Mouse (Mus musculus): ENCODE measurements around the gene Psmb7. TPM values are rescaled to one million over a fixed set of nuclear protein-coding genes. Genes with fewer than 3 reads are reported as not detected.

Gene Psmb7
- polyA plus RNA-seq, 1 experiment, result 115 TPM

DNA sequence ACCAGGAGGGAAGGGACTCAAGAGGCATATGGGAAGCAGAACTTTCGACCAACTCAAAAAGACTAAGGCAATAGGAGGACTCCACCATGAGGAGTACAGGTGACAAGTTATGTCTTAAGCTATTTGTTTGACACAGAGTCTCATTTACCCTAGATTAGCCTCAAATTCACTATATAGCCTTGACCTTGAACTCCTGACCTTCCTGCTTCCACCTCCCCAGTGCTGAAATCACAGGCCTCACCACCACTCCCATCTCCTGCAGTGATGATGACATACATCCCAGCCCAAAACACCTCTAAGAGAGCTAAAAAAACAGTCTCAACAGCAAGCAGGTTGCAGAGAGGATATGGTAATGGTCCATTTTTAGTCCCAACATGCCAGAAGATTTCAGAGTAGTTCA is 2.1 kb downstream of the Psmb7 start:
- TF ChIP-seq CTCF (IDR thresholded peaks at IDR 0.05; ENCODE audit: control insufficient read depth, insufficient read depth, insufficient replicate concordance, low read depth, low read length), result no peak
- TF ChIP-seq POLR2A (IDR thresholded peaks at IDR 0.05; ENCODE audit: control insufficient read depth, low read depth, low read length), result no peak
- peaks cover 3% of the 10 kb centered on the region; the same call in 1 of the 2 replicates for H3K4me1 ChIP-seq (ENCODE audit: control insufficient read depth, insufficient read depth, low read length)
- H3K27me3 ChIP-seq (ENCODE audit: control insufficient read depth, insufficient read depth, low read length), result no peaks in the 10 kb centered on the region
- no peak overlapping the region for H3K27ac ChIP-seq (ENCODE audit: control insufficient read depth, insufficient read depth, low read depth, low read length)
- H3K36me3 ChIP-seq (ENCODE audit: control insufficient read depth, insufficient read depth, low read length), result no peaks in the 10 kb centered on the region; the same call in 1 of the 2 replicates
- no peak overlapping the region for H3K4me3 ChIP-seq (ENCODE audit: control insufficient read depth, low read depth, low read length)

- Histone ChIP-seq H3K4me1 (ENCODE audit: control insufficient read depth, insufficient read depth, low read length) (no peaks in the 10 kb centered on the region), H3K27me3 (ENCODE audit: control insufficient read depth, insufficient read depth, low read length) (no peaks in the 10 kb centered on the region), H3K36me3 (ENCODE audit: control insufficient read depth, insufficient read depth, low read length) (no peaks in the 10 kb centered on the region; the same call in 1 of the 2 replicates), H3K27ac (ENCODE audit: control insufficient read depth, insufficient read depth, low read depth, low read length) (no peak overlapping the region), H3K4me3 (ENCODE audit: control insufficient read depth, low read depth, low read length) (no peak overlapping the region)
- TF ChIP-seq POLR2A (IDR thresholded peaks at IDR 0.05; ENCODE audit: control insufficient read depth, low read depth, low read length) (no peak), CTCF (IDR thresholded peaks at IDR 0.05; ENCODE audit: control insufficient read depth, insufficient read depth, insufficient replicate concordance, low read depth, low read length) (no peak)
Measured at GRCm38 (mm10) chr2:38637716-38638267, 6.1 kb downstream of the Psmb7 start.

- H3K27me3 ChIP-seq (ENCODE audit: control insufficient read depth, insufficient read depth, low read length), result no peaks in the 10 kb centered on the region
- no peak overlapping the region for H3K27ac ChIP-seq (ENCODE audit: control insufficient read depth, insufficient read depth, low read depth, low read length)
- peaks cover 3% of the 10 kb centered on the region for H3K36me3 ChIP-seq (ENCODE audit: control insufficient read depth, insufficient read depth, low read length)
- H3K4me1 ChIP-seq (ENCODE audit: control insufficient read depth, insufficient read depth, low read length), result no peaks in the 10 kb centered on the region
- no peak overlapping the region for H3K4me3 ChIP-seq (ENCODE audit: control insufficient read depth, low read depth, low read length)
- TF ChIP-seq CTCF (IDR thresholded peaks at IDR 0.05; ENCODE audit: control insufficient read depth, insufficient read depth, insufficient replicate concordance, low read depth, low read length) (no peak), POLR2A (IDR thresholded peaks at IDR 0.05; ENCODE audit: control insufficient read depth, low read depth, low read length) (no peak)
Measured at GRCm38 (mm10) chr2:38630574-38630973, 13.3 kb downstream of the Psmb7 start.

DNA sequence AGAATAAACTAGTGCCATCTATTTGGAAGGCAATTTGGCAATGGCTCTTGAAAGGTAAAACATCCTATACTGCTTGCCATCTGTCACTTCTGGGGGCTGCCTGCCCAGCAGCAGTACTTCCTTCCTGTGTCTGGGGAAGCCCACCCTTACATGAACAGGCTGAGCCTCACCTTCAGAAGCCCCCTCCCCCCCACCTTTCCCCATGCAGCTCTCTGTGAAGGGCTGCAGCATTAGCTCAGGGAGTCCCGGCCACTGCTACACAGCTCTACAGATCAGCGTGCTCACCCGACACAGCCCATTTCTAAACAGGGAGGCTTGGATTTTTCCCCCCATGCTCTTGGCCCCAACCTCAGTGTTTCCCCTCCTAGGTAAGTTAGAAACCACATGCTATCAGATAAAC is 14.4 kb downstream of the Psmb7 start:
- peaks cover 3% of the 10 kb centered on the region for H3K36me3 ChIP-seq (ENCODE audit: control insufficient read depth, insufficient read depth, low read length)
- H3K4me3 ChIP-seq (ENCODE audit: control insufficient read depth, low read depth, low read length), result no peak overlapping the region
- TF ChIP-seq CTCF (IDR thresholded peaks at IDR 0.05; ENCODE audit: control insufficient read depth, insufficient read depth, insufficient replicate concordance, low read depth, low read length), result no peak
- TF ChIP-seq POLR2A (IDR thresholded peaks at IDR 0.05; ENCODE audit: control insufficient read depth, low read depth, low read length), result no peak
- no peaks in the 10 kb centered on the region for H3K4me1 ChIP-seq (ENCODE audit: control insufficient read depth, insufficient read depth, low read length)
- H3K27me3 ChIP-seq (ENCODE audit: control insufficient read depth, insufficient read depth, low read length), result no peaks in the 10 kb centered on the region
- H3K27ac ChIP-seq (ENCODE audit: control insufficient read depth, insufficient read depth, low read depth, low read length), result no peak overlapping the region

GRCm38 (mm10) chr2:38628801-38629200 is 15.1 kb downstream of the Psmb7 start:
- no peaks in the 10 kb centered on the region for H3K4me1 ChIP-seq (ENCODE audit: control insufficient read depth, insufficient read depth, low read length)
- no peak overlapping the region for H3K27ac ChIP-seq (ENCODE audit: control insufficient read depth, insufficient read depth, low read depth, low read length)
- TF ChIP-seq CTCF (IDR thresholded peaks at IDR 0.05; ENCODE audit: control insufficient read depth, insufficient read depth, insufficient replicate concordance, low read depth, low read length) (no peak), POLR2A (IDR thresholded peaks at IDR 0.05; ENCODE audit: control insufficient read depth, low read depth, low read length) (no peak)
- H3K4me3 ChIP-seq (ENCODE audit: control insufficient read depth, low read depth, low read length), result no peak overlapping the region
- peaks cover 3% of the 10 kb centered on the region for H3K36me3 ChIP-seq (ENCODE audit: control insufficient read depth, insufficient read depth, low read length)
- no peaks in the 10 kb centered on the region for H3K27me3 ChIP-seq (ENCODE audit: control insufficient read depth, insufficient read depth, low read length)

GRCm38 (mm10) chr2:38623821-38624590 is 19.9 kb downstream of the Psmb7 start:
- H3K4me3 ChIP-seq (ENCODE audit: control insufficient read depth, low read depth, low read length), result no peak overlapping the region
- no peaks in the 10 kb centered on the region for H3K27me3 ChIP-seq (ENCODE audit: control insufficient read depth, insufficient read depth, low read length)
- H3K36me3 ChIP-seq (ENCODE audit: control insufficient read depth, insufficient read depth, low read length), result peaks cover 3% of the 10 kb centered on the region; the same call in 1 of the 2 replicates
- TF ChIP-seq POLR2A (IDR thresholded peaks at IDR 0.05; ENCODE audit: control insufficient read depth, low read depth, low read length) (no peak), CTCF (IDR thresholded peaks at IDR 0.05; ENCODE audit: control insufficient read depth, insufficient read depth, insufficient replicate concordance, low read depth, low read length) (no peak)
- H3K27ac ChIP-seq (ENCODE audit: control insufficient read depth, insufficient read depth, low read depth, low read length), result no peak overlapping the region
- no peaks in the 10 kb centered on the region for H3K4me1 ChIP-seq (ENCODE audit: control insufficient read depth, insufficient read depth, low read length)

- TF ChIP-seq CTCF (IDR thresholded peaks at IDR 0.05; ENCODE audit: control insufficient read depth, insufficient read depth, insufficient replicate concordance, low read depth, low read length), result no peak
- no peak for TF ChIP-seq POLR2A (IDR thresholded peaks at IDR 0.05; ENCODE audit: control insufficient read depth, low read depth, low read length)
- H3K4me3 ChIP-seq (ENCODE audit: control insufficient read depth, low read depth, low read length), result no peak overlapping the region
- peaks cover 3% of the 10 kb centered on the region; the same call in 1 of the 2 replicates for H3K36me3 ChIP-seq (ENCODE audit: control insufficient read depth, insufficient read depth, low read length)
- H3K27me3 ChIP-seq (ENCODE audit: control insufficient read depth, insufficient read depth, low read length), result no peaks in the 10 kb centered on the region
- H3K27ac ChIP-seq (ENCODE audit: control insufficient read depth, insufficient read depth, low read depth, low read length), result no peak overlapping the region
- H3K4me1 ChIP-seq (ENCODE audit: control insufficient read depth, insufficient read depth, low read length), result no peaks in the 10 kb centered on the region
Measured at GRCm38 (mm10) chr2:38623411-38623810, 20.5 kb downstream of the Psmb7 start.
